Mouse (Mus musculus): ENCODE measurements at regions not wholly inside any gene's neighbourhood (a gene's known extent, or its start where the extent isn't known, plus 50 kb on each side); places are given as distances from the start of the nearest gene placed in this dataset.
A peak's percentile ranks its signal among the peaks of the same experiment; 100 is the strongest.
"Not testable (repeated sequence)": the region's sequence is repeated elsewhere in the genome, so short reads cannot be mapped to it uniquely, and the experiment has no call there.

GRCm38 (mm10) chr1:64463715-64464290 is 68.6 kb upstream of the Creb1 start:
- no peak overlapping the region for H3K4me3 ChIP-seq (ENCODE audit: low read length)
- H3K27ac ChIP-seq (ENCODE audit: low read length) = no peak overlapping the region
- no peaks in the 10 kb centered on the region for H3K27me3 ChIP-seq (ENCODE audit: control insufficient read depth, insufficient read depth, low read depth, low read length)
- no peaks in the 10 kb centered on the region for H3K36me3 ChIP-seq (ENCODE audit: control insufficient read depth, insufficient read depth, low read length)
- no peaks in the 10 kb centered on the region for H3K9me3 ChIP-seq (ENCODE audit: control insufficient read depth, low read length)
- H3K9ac ChIP-seq (ENCODE audit: low read length) = no peak overlapping the region
- no peak for ATAC-seq (ENCODE audit: low read depth)
- 73% methylated on average over 5 of the region's 5 CpGs for WGBS
- H3K4me2 ChIP-seq (ENCODE audit: low read depth, low read length) = no peak overlapping the region
- no peaks in the 10 kb centered on the region for H3K4me1 ChIP-seq (replicated peaks; ENCODE audit: control insufficient read depth, insufficient read depth, low read length)

DNA sequence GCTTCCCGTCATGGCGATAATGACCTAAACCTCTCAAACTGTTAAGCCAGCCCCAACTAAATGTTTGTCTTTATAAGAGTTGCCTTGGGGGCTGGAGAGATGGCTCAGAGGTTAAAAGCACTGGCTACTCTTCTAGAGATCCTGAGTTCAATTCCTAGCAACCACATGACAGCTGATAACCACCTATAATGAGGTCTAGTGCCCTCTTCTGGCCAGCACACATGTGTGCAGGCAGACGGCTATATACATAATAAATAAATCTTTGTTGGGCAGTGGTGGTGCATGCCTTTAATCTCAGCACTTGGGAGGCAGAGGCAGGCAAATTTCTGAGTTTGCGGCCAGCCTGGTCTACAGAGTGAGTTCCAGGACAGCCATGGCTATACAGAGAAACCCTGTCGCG is 70.8 kb upstream of the Creb1 start:
- H3K4me3 ChIP-seq (ENCODE audit: low read length); H3K27ac ChIP-seq (ENCODE audit: low read length); H3K4me2 ChIP-seq (ENCODE audit: low read depth, low read length); ATAC-seq (ENCODE audit: low read depth); H3K9ac ChIP-seq (ENCODE audit: low read length); H3K27me3 ChIP-seq (ENCODE audit: control insufficient read depth, insufficient read depth, low read depth, low read length); H3K9me3 ChIP-seq (ENCODE audit: control insufficient read depth, low read length); H3K4me1 ChIP-seq (replicated peaks; ENCODE audit: control insufficient read depth, insufficient read depth, low read length); H3K36me3 ChIP-seq (ENCODE audit: control insufficient read depth, insufficient read depth, low read length): not testable (repeated sequence)
- 89% methylated on average over 6 of the region's 6 CpGs for WGBS

GRCm38 (mm10) chr1:64457872-64458271 is 74.6 kb upstream of the Creb1 start:
- 81% methylated on average over 5 of the region's 5 CpGs for WGBS
- no peak overlapping the region for H3K27ac ChIP-seq (ENCODE audit: low read length)
- ATAC-seq (ENCODE audit: low read depth) = no peak
- H3K4me1 ChIP-seq (replicated peaks; ENCODE audit: control insufficient read depth, insufficient read depth, low read length) = no peaks in the 10 kb centered on the region
- no peak overlapping the region for H3K4me3 ChIP-seq (ENCODE audit: low read length)
- H3K9ac ChIP-seq (ENCODE audit: low read length) = no peak overlapping the region
- H3K27me3 ChIP-seq (ENCODE audit: control insufficient read depth, insufficient read depth, low read depth, low read length) = no peaks in the 10 kb centered on the region
- H3K4me2 ChIP-seq (ENCODE audit: low read depth, low read length) = no peak overlapping the region
- no peaks in the 10 kb centered on the region for H3K9me3 ChIP-seq (ENCODE audit: control insufficient read depth, low read length)
- H3K36me3 ChIP-seq (ENCODE audit: control insufficient read depth, insufficient read depth, low read length) = no peaks in the 10 kb centered on the region

DNA sequence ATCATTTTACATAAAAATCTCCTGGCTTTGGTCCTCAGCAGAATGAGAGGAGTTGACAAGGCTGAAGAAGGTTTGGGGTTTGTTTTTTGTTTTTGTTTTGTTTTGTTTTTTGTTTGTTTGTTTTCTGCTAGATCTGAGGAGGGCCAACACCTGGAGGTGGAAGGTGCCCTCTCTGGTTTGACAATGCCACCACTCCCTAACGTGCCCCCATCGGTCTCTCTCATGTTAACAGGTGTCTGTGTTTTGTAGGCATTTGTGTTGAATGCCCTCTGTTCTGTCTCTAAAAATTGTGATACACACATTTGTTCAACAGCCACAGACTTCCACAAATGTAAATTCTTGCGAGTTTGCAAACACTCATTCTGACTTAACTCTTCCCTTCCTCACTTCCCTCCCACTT is 83.3 kb upstream of the Creb1 start:
- H3K4me2 ChIP-seq (ENCODE audit: low read depth, low read length) = no peak overlapping the region
- H3K4me1 ChIP-seq (replicated peaks; ENCODE audit: control insufficient read depth, insufficient read depth, low read length) = no peaks in the 10 kb centered on the region
- no peak overlapping the region for H3K27ac ChIP-seq (ENCODE audit: low read length)
- H3K9me3 ChIP-seq (ENCODE audit: control insufficient read depth, low read length) = no peaks in the 10 kb centered on the region
- no peak overlapping the region for H3K9ac ChIP-seq (ENCODE audit: low read length)
- WGBS = 69% methylated on average over 3 of the region's 3 CpGs
- no peaks in the 10 kb centered on the region for H3K27me3 ChIP-seq (ENCODE audit: control insufficient read depth, insufficient read depth, low read depth, low read length)
- H3K4me3 ChIP-seq (ENCODE audit: low read length) = no peak overlapping the region
- no peaks in the 10 kb centered on the region for H3K36me3 ChIP-seq (ENCODE audit: control insufficient read depth, insufficient read depth, low read length)
- no peak for ATAC-seq (ENCODE audit: low read depth)

DNA sequence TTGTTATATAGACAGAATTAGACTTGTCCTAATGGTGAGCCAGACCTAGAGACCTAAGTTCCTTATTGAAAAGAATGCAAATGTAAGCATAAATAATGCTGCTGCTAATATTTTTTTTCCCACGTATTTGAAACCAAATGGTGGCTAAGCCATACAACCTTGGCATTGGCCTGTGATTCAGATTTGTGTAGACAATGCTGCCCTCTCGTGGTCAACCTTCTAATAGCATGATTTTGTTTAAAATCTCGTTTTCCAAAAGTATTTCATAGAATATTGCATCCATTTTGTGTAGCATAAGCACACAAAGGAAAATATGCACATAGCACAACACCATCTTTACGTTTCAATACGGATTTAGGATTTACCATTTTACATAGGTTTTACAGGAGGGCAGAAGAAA is 84.4 kb upstream of the Creb1 start:
- Histone ChIP-seq H3K4me2 (ENCODE audit: low read depth, low read length) (peak overlapping the region; percentile 35; the same call in 1 of the 2 replicates), H3K9me3 (ENCODE audit: control insufficient read depth, low read length) (no peaks in the 10 kb centered on the region), H3K36me3 (ENCODE audit: control insufficient read depth, insufficient read depth, low read length) (no peaks in the 10 kb centered on the region), H3K9ac (ENCODE audit: low read length) (no peak overlapping the region), H3K4me3 (ENCODE audit: low read length) (no peak overlapping the region), H3K27ac (ENCODE audit: low read length) (no peak overlapping the region), H3K27me3 (ENCODE audit: control insufficient read depth, insufficient read depth, low read depth, low read length) (no peaks in the 10 kb centered on the region), H3K4me1 (replicated peaks; ENCODE audit: control insufficient read depth, insufficient read depth, low read length) (no peaks in the 10 kb centered on the region)
- WGBS = under 1% methylated on average over 5 of the region's 5 CpGs
- no peak for ATAC-seq (ENCODE audit: low read depth)

- no peak overlapping the region for H3K9ac ChIP-seq (ENCODE audit: low read length)
- no peaks in the 10 kb centered on the region for H3K4me1 ChIP-seq (replicated peaks; ENCODE audit: control insufficient read depth, insufficient read depth, low read length)
- H3K27me3 ChIP-seq (ENCODE audit: control insufficient read depth, insufficient read depth, low read depth, low read length) = no peaks in the 10 kb centered on the region
- ATAC-seq (ENCODE audit: low read depth) = no peak
- 62% methylated on average over 4 of the region's 4 CpGs for WGBS
- no peak overlapping the region for H3K27ac ChIP-seq (ENCODE audit: low read length)
- no peaks in the 10 kb centered on the region for H3K9me3 ChIP-seq (ENCODE audit: control insufficient read depth, low read length)
- no peaks in the 10 kb centered on the region for H3K36me3 ChIP-seq (ENCODE audit: control insufficient read depth, insufficient read depth, low read length)
- H3K4me3 ChIP-seq (ENCODE audit: low read length) = no peak overlapping the region
- H3K4me2 ChIP-seq (ENCODE audit: low read depth, low read length) = no peak overlapping the region
Measured at GRCm38 (mm10) chr1:64446492-64446891, 86.0 kb upstream of the Creb1 start.

GRCm38 (mm10) chr1:64445919-64446318 is 86.5 kb upstream of the Creb1 start:
- 6% methylated on average over 13 of the region's 13 CpGs for WGBS
- Histone ChIP-seq H3K27ac (ENCODE audit: low read length) (no peak overlapping the region), H3K36me3 (ENCODE audit: control insufficient read depth, insufficient read depth, low read length) (no peaks in the 10 kb centered on the region), H3K9ac (ENCODE audit: low read length) (no peak overlapping the region), H3K4me3 (ENCODE audit: low read length) (no peak overlapping the region), H3K9me3 (ENCODE audit: control insufficient read depth, low read length) (no peaks in the 10 kb centered on the region), H3K4me1 (replicated peaks; ENCODE audit: control insufficient read depth, insufficient read depth, low read length) (no peaks in the 10 kb centered on the region), H3K27me3 (ENCODE audit: control insufficient read depth, insufficient read depth, low read depth, low read length) (no peaks in the 10 kb centered on the region), H3K4me2 (ENCODE audit: low read depth, low read length) (no peak overlapping the region)
- peak; percentile 83 for ATAC-seq (ENCODE audit: low read depth)

- ATAC-seq (ENCODE audit: low read depth) = no peak
Measured at GRCm38 (mm10) chr1:64443436-64443835, 89.0 kb upstream of the Creb1 start.

GRCm38 (mm10) chr1:64442179-64442874 is 90.1 kb upstream of the Creb1 start:
- Histone ChIP-seq H3K4me1 (replicated peaks; ENCODE audit: control insufficient read depth, insufficient read depth, low read length) (no peaks in the 10 kb centered on the region), H3K36me3 (ENCODE audit: control insufficient read depth, insufficient read depth, low read length) (no peaks in the 10 kb centered on the region), H3K9me3 (ENCODE audit: control insufficient read depth, low read length) (no peaks in the 10 kb centered on the region), H3K4me3 (ENCODE audit: low read length) (no peak overlapping the region), H3K27me3 (ENCODE audit: control insufficient read depth, insufficient read depth, low read depth, low read length) (no peaks in the 10 kb centered on the region), H3K4me2 (ENCODE audit: low read depth, low read length) (no peak overlapping the region), H3K27ac (ENCODE audit: low read length) (no peak overlapping the region), H3K9ac (ENCODE audit: low read length) (no peak overlapping the region)
- ATAC-seq (ENCODE audit: low read depth) = no peak
- 59% methylated on average over 9 of the region's 9 CpGs for WGBS

More at GRCm38 (mm10) chr1:64443436-64443835, 89.0 kb upstream of the Creb1 start:
- Histone ChIP-seq H3K4me1 (replicated peaks; ENCODE audit: control insufficient read depth, insufficient read depth, low read length) (no peaks in the 10 kb centered on the region), H3K27me3 (ENCODE audit: control insufficient read depth, insufficient read depth, low read depth, low read length) (no peaks in the 10 kb centered on the region), H3K4me3 (ENCODE audit: low read length) (no peak overlapping the region), H3K27ac (ENCODE audit: low read length) (no peak overlapping the region), H3K4me2 (ENCODE audit: low read depth, low read length) (no peak overlapping the region), H3K9me3 (ENCODE audit: control insufficient read depth, low read length) (no peaks in the 10 kb centered on the region), H3K36me3 (ENCODE audit: control insufficient read depth, insufficient read depth, low read length) (no peaks in the 10 kb centered on the region), H3K9ac (ENCODE audit: low read length) (no peak overlapping the region)
- 81% methylated on average over 6 of the region's 6 CpGs for WGBS

All from lung, embryonic 16.5 days (tissue).